Mouse (Mus musculus): ENCODE results near the gene Mycbp2.

DNA sequence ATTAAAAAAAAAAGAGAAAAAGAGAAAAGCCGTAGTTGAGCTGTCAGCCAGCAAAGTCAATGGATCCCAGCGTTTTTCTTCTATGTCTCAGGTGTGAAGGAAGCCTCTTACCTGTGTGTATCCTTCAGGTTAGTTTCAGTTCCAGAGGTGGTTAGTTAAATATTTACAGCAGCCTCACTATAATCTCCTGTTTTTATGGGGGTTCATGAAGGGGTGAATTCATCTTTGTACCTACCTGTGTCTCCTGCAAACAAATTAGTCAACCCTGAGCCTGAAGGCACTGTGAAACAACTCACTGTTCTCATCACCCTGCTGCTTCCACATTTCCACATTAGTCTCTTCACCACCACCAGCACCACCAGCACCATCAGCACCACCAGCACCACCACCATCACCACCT lies 240.3 kb downstream of the Mycbp2 start:
- TF ChIP-seq ZNF384 (IDR thresholded peaks at IDR 0.05; ENCODE audit: low read depth, low read length) = no peak
- no peak for TF ChIP-seq CHD2 (IDR thresholded peaks at IDR 0.05; ENCODE audit: low read depth, low read length)
- no peak for TF ChIP-seq MAFK (IDR thresholded peaks at IDR 0.05; ENCODE audit: insufficient read depth, low read depth, low read length)
